Mouse (Mus musculus) liver, embryonic 14.5 days (tissue): ENCODE measurements around the gene Brd2.

Source experiments
- CTCF ChIP-seq: IDR thresholded peaks from 2 replicates; pipeline ENCODE4 v1.5.1; 2016; ENCODE audit warnings: antibody characterized with exemption, low read depth, control low read depth
- EP300 ChIP-seq: IDR thresholded peaks from 2 replicates; pipeline ENCODE4 v1.6.1; 2016; ENCODE audit warnings: antibody characterized with exemption, low read depth

DNA sequence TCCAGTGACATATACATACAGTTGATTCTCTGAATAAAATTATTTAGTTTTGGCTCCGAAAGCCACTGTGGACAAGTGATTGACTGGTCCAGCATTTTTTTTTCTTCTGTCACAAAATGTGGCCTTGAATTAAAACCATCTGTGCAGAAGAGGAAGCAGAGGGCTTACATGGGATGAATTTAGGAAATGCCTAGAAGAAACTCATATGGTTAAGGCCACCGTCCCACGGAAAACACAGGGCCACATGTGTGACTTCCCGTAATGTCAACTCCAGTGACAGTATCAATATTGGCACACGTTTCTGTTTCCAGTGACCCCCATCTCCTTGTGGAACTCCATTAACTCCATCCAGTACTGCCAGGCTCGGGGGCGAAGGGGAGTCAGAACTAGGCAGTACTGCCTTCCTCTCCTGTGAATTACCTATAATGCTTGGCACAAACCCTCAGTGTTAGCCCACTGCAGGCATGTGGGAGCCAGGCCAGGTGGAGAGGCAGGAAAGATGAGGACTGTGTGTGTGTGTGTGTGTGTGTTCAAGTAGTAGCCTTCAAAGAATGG is 20.1 kb upstream of the Brd2 start:
- TF ChIP-seq EP300 (no peak), CTCF (no peak)
